Mouse (Mus musculus): Measurements from ENCODE around the gene Aptx. TPM values are rescaled to one million over a fixed set of nuclear protein-coding genes. Genes with fewer than 3 reads are reported as not detected.
A peak's percentile ranks its signal among the peaks of the same experiment; 100 is the strongest.

The Aptx gene
- polyA plus RNA-seq, 1 experiment from 2014 or later = 46.7 TPM

DNA sequence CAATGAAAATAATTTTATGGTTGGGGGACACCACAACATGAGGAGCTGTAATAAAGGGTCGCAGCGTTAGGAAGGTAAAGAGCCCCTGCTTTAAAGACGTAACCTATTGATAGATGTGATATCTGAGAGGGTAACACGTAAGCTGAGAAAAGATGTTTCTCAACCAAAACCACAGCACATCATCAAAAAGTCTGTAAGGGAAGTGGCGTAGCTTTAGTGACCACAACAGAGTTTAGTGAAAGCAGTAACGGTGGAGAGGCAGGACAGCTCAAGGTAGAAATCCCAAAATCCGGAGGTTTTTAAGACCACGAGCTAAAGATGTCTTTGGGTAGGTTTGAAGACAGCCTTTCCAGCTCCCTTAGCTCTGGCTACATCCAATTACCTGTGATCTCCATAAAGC is 17.9 kb upstream of the Aptx start:
- ATAC-seq = no peak
- 94% methylated on average over 8 of the region's 8 CpGs for WGBS
- no peak overlapping the region for H3K4me3 ChIP-seq (ENCODE audit: low read depth, low read length)
- no peak overlapping the region for H3K9ac ChIP-seq (ENCODE audit: low read depth, low read length)
- H3K27ac ChIP-seq (ENCODE audit: low read length) = no peak overlapping the region
- H3K9me3 ChIP-seq (replicated peaks; ENCODE audit: control insufficient read depth, low read length, poor library complexity, severe bottlenecking) = no peaks in the 10 kb centered on the region
- no peaks in the 10 kb centered on the region for H3K27me3 ChIP-seq (ENCODE audit: control insufficient read depth, insufficient read depth, low read depth, low read length)
- no peaks in the 10 kb centered on the region for H3K36me3 ChIP-seq (ENCODE audit: control insufficient read depth, insufficient read depth, low read length)
- peak overlapping the region; percentile 74 for H3K4me2 ChIP-seq (ENCODE audit: low read length)
- H3K4me1 ChIP-seq (ENCODE audit: control insufficient read depth, insufficient read depth, low read length) = peaks cover 33% of the 10 kb centered on the region

DNA sequence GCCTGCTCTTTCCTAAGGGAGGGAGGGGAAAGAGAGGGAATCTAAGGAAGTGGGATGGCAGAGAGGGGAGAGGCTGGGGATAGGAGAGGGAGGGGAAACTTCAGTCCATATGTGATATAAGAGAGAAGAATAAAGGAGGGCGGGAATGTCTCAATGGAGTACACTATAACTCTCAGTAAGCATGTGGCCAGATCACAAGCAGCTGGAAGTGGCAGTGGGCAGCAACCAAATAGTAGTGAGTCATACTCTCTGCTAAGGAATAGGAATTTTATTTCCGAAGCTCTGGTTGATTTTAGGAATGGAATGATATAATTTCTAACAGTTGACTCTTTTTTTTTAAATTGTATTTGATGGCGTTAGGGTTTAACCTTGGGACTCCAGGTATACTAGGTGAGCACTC is 14.1 kb upstream of the Aptx start:
- whole genome bisulfite sequencing = 96% methylated on average over 3 of the region's 3 CpGs

DNA sequence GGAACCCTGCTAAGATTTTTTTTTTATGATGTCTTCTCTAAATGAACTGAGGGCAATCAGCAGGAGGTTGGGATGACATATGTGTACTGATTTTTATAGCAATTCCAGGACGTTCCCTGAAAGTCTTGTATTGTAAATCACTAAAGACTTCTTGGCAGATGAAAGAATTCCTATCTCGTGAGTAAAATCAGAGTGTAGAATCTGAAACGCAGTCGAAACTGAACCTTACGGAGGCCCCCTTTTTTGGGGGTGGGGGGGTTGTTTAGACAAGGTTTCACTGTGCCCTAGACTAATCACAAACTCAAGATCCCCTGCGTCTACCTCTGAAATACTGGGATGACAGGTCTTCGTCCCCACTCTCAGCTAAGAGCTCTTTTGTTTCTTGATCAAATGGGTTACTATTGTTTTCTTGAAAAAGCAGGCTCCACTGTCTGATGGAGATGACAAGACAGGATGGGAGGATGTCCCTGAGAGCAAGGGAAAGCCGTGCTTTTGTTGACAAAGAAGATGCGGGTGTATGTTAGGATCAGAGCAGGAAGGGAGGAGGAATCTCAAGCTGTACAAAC is 799 bp upstream of the Aptx start:
- H3K27me3 ChIP-seq (ENCODE audit: control insufficient read depth, insufficient read depth, low read depth, low read length) = no peaks in the 10 kb centered on the region
- no peak for ATAC-seq

More for the DNA sequence above, 14.1 kb upstream of the Aptx start:
- no peak overlapping the region for H3K4me2 ChIP-seq (ENCODE audit: low read length)
- no peak overlapping the region for H3K27ac ChIP-seq (ENCODE audit: low read length)
- ATAC-seq = no peak
- H3K36me3 ChIP-seq (ENCODE audit: control insufficient read depth, insufficient read depth, low read length) = no peaks in the 10 kb centered on the region
- H3K4me1 ChIP-seq (ENCODE audit: control insufficient read depth, insufficient read depth, low read length) = peaks cover 8% of the 10 kb centered on the region
- H3K9me3 ChIP-seq (replicated peaks; ENCODE audit: control insufficient read depth, low read length, poor library complexity, severe bottlenecking) = no peaks in the 10 kb centered on the region
- no peak overlapping the region for H3K4me3 ChIP-seq (ENCODE audit: low read depth, low read length)
- H3K27me3 ChIP-seq (ENCODE audit: control insufficient read depth, insufficient read depth, low read depth, low read length) = no peaks in the 10 kb centered on the region
- no peak overlapping the region for H3K9ac ChIP-seq (ENCODE audit: low read depth, low read length)

GRCm38 (mm10) chr4:40701796-40702195 is 1.2 kb downstream of the Aptx start:
- no peak overlapping the region for H3K27ac ChIP-seq (ENCODE audit: low read length)
- H3K36me3 ChIP-seq (ENCODE audit: control insufficient read depth, insufficient read depth, low read length) = no peaks in the 10 kb centered on the region; the same call in 1 of the 2 replicates
- peak overlapping the region; percentile 60 for H3K4me3 ChIP-seq (ENCODE audit: low read depth, low read length)
- 91% methylated on average over 3 of the region's 3 CpGs for WGBS
- no peak for ATAC-seq
- peaks cover 19% of the 10 kb centered on the region for H3K4me1 ChIP-seq (ENCODE audit: control insufficient read depth, insufficient read depth, low read length)
- H3K27me3 ChIP-seq (ENCODE audit: control insufficient read depth, insufficient read depth, low read depth, low read length) = no peaks in the 10 kb centered on the region
- H3K4me2 ChIP-seq (ENCODE audit: low read length) = peak overlapping the region; percentile 77
- H3K9me3 ChIP-seq (replicated peaks; ENCODE audit: control insufficient read depth, low read length, poor library complexity, severe bottlenecking) = no peaks in the 10 kb centered on the region
- peak overlapping the region; percentile 72 for H3K9ac ChIP-seq (ENCODE audit: low read depth, low read length)

More for the DNA sequence above, 799 bp upstream of the Aptx start:
- peak overlapping the region; percentile 60 for H3K4me3 ChIP-seq (ENCODE audit: low read depth, low read length)
- peak overlapping the region; percentile 77 for H3K4me2 ChIP-seq (ENCODE audit: low read length)
- no peaks in the 10 kb centered on the region for H3K9me3 ChIP-seq (replicated peaks; ENCODE audit: control insufficient read depth, low read length, poor library complexity, severe bottlenecking)
- peak overlapping the region; percentile 99 for H3K27ac ChIP-seq (ENCODE audit: low read length)
- H3K9ac ChIP-seq (ENCODE audit: low read depth, low read length) = peak overlapping the region; percentile 72
- peaks cover 19% of the 10 kb centered on the region for H3K4me1 ChIP-seq (ENCODE audit: control insufficient read depth, insufficient read depth, low read length)
- WGBS = 15% methylated on average over 9 of the region's 9 CpGs
- no peaks in the 10 kb centered on the region for H3K36me3 ChIP-seq (ENCODE audit: control insufficient read depth, insufficient read depth, low read length)

DNA sequence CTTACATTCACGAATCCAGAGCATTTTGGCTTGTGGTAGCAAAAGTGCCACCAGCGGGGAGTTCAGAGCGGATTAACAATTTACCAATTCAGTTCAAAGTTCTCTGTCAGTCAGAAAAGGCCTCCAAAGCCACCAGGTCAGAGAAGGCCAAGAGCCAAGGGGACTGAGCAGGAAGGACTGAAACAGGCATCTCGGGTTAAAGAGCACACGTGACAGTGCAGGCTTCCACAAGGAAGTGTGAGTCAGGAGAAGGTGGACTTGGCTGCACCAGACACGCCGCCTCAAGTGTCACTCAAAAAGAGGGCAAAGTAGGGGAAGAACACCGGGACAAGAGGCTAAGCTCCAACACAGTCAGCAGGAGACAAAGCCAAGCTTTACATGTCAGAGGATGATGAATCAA is 2.8 kb downstream of the Aptx start:
- H3K4me1 ChIP-seq (ENCODE audit: control insufficient read depth, insufficient read depth, low read length) = peaks cover 19% of the 10 kb centered on the region
- no peak for ATAC-seq
- WGBS = 87% methylated on average over 8 of the region's 8 CpGs
- no peaks in the 10 kb centered on the region for H3K27me3 ChIP-seq (ENCODE audit: control insufficient read depth, insufficient read depth, low read depth, low read length)
- no peak overlapping the region for H3K9ac ChIP-seq (ENCODE audit: low read depth, low read length)
- H3K9me3 ChIP-seq (replicated peaks; ENCODE audit: control insufficient read depth, low read length, poor library complexity, severe bottlenecking) = no peaks in the 10 kb centered on the region
- no peaks in the 10 kb centered on the region; the same call in none of the 2 replicates for H3K36me3 ChIP-seq (ENCODE audit: control insufficient read depth, insufficient read depth, low read length)
- H3K4me2 ChIP-seq (ENCODE audit: low read length) = no peak overlapping the region
- no peak overlapping the region for H3K4me3 ChIP-seq (ENCODE audit: low read depth, low read length)
- H3K27ac ChIP-seq (ENCODE audit: low read length) = no peak overlapping the region

GRCm38 (mm10) chr4:40697059-40697458 is 5.9 kb downstream of the Aptx start:
- ATAC-seq = no peak
- Histone ChIP-seq H3K9me3 (replicated peaks; ENCODE audit: control insufficient read depth, low read length, poor library complexity, severe bottlenecking) (no peaks in the 10 kb centered on the region), H3K4me1 (ENCODE audit: control insufficient read depth, insufficient read depth, low read length) (peaks cover 9% of the 10 kb centered on the region), H3K4me3 (ENCODE audit: low read depth, low read length) (no peak overlapping the region), H3K27ac (ENCODE audit: low read length) (no peak overlapping the region), H3K36me3 (ENCODE audit: control insufficient read depth, insufficient read depth, low read length) (peaks cover 12% of the 10 kb centered on the region), H3K4me2 (ENCODE audit: low read length) (no peak overlapping the region), H3K9ac (ENCODE audit: low read depth, low read length) (no peak overlapping the region), H3K27me3 (ENCODE audit: control insufficient read depth, insufficient read depth, low read depth, low read length) (no peaks in the 10 kb centered on the region)
- WGBS = 89% methylated on average over 7 of the region's 7 CpGs

GRCm38 (mm10) chr4:40691100-40691499 is 11.9 kb downstream of the Aptx start:
- Histone ChIP-seq H3K36me3 (ENCODE audit: control insufficient read depth, insufficient read depth, low read length) (peaks cover 16% of the 10 kb centered on the region), H3K4me1 (ENCODE audit: control insufficient read depth, insufficient read depth, low read length) (no peaks in the 10 kb centered on the region), H3K27me3 (ENCODE audit: control insufficient read depth, insufficient read depth, low read depth, low read length) (no peaks in the 10 kb centered on the region), H3K27ac (ENCODE audit: low read length) (no peak overlapping the region), H3K9me3 (replicated peaks; ENCODE audit: control insufficient read depth, low read length, poor library complexity, severe bottlenecking) (no peaks in the 10 kb centered on the region), H3K4me3 (ENCODE audit: low read depth, low read length) (no peak overlapping the region), H3K9ac (ENCODE audit: low read depth, low read length) (no peak overlapping the region), H3K4me2 (ENCODE audit: low read length) (no peak overlapping the region)
- WGBS = 92% methylated on average over 11 of the region's 11 CpGs
- ATAC-seq = no peak

- no peak overlapping the region for H3K27ac ChIP-seq (ENCODE audit: low read length)
- H3K4me3 ChIP-seq (ENCODE audit: low read depth, low read length) = no peak overlapping the region
- H3K4me2 ChIP-seq (ENCODE audit: low read length) = no peak overlapping the region
- no peak overlapping the region for H3K9ac ChIP-seq (ENCODE audit: low read depth, low read length)
- peaks cover 2% of the 10 kb centered on the region; the same call in 1 of the 2 replicates for H3K36me3 ChIP-seq (ENCODE audit: control insufficient read depth, insufficient read depth, low read length)
- ATAC-seq = no peak
- H3K27me3 ChIP-seq (ENCODE audit: control insufficient read depth, insufficient read depth, low read depth, low read length) = no peaks in the 10 kb centered on the region
- no peaks in the 10 kb centered on the region for H3K4me1 ChIP-seq (ENCODE audit: control insufficient read depth, insufficient read depth, low read length)
- no peaks in the 10 kb centered on the region for H3K9me3 ChIP-seq (replicated peaks; ENCODE audit: control insufficient read depth, low read length, poor library complexity, severe bottlenecking)
- 97% methylated on average over 2 of the region's 2 CpGs for WGBS
Observed at GRCm38 (mm10) chr4:40683306-40683705, 19.7 kb downstream of the Aptx start.

GRCm38 (mm10) chr4:40682359-40682758 is 20.6 kb downstream of the Aptx start:
- Histone ChIP-seq H3K36me3 (ENCODE audit: control insufficient read depth, insufficient read depth, low read length) (peaks cover 2% of the 10 kb centered on the region; the same call in 1 of the 2 replicates), H3K9me3 (replicated peaks; ENCODE audit: control insufficient read depth, low read length, poor library complexity, severe bottlenecking) (no peaks in the 10 kb centered on the region), H3K9ac (ENCODE audit: low read depth, low read length) (no peak overlapping the region), H3K4me1 (ENCODE audit: control insufficient read depth, insufficient read depth, low read length) (no peaks in the 10 kb centered on the region), H3K27me3 (ENCODE audit: control insufficient read depth, insufficient read depth, low read depth, low read length) (no peaks in the 10 kb centered on the region), H3K27ac (ENCODE audit: low read length) (no peak overlapping the region), H3K4me3 (ENCODE audit: low read depth, low read length) (no peak overlapping the region), H3K4me2 (ENCODE audit: low read length) (no peak overlapping the region)
- ATAC-seq = no peak
- 93% methylated on average over 5 of the region's 5 CpGs for WGBS

All from midbrain, embryonic 16.5 days (tissue).